Mouse (Mus musculus): ENCODE measurements around the gene Vars. TPM values are rescaled to one million over a fixed set of nuclear protein-coding genes. Genes with fewer than 3 reads are reported as not detected.
"Not testable (repeated sequence)": the region's sequence is repeated elsewhere in the genome, so short reads cannot be mapped to it uniquely, and the experiment has no call there.

Gene Vars
- polyA plus RNA-seq, 1 experiment from 2014 or later, result 114 TPM

DNA sequence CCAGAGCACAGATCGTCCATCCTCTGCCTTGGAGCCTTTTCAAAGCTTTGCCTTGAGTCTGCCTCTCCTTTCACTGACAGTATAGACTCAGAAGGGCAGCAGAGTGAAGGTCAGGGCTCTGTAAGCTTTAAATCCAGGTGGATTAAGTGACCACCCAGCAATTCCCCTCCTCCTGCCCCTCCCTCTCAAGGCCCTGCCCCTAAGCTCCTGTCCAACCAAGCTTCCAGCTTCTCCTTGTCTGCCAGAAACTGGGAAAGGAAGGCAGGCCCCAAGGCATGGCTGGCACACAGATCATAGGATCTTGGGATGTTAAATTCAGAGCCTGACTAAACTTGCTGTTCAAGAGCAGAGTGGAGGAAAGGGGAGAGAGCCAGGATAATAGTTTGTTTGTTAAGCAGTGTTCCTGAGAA is 36.1 kb upstream of the Vars start:
- H3K9me3 ChIP-seq (ENCODE audit: control insufficient read depth, low read length), result no peaks in the 10 kb centered on the region
- H3K4me1 ChIP-seq (ENCODE audit: control insufficient read depth, insufficient read depth, low read length), result peaks cover 3% of the 10 kb centered on the region; the same call in 1 of the 2 replicates
- no peak overlapping the region for H3K4me3 ChIP-seq (ENCODE audit: low read depth, low read length)
- WGBS, result 29% methylated on average over 1 of the region's 1 CpGs
- no peak overlapping the region for H3K27ac ChIP-seq (ENCODE audit: low read depth, low read length)
- no peaks in the 10 kb centered on the region for H3K36me3 ChIP-seq (ENCODE audit: control insufficient read depth, insufficient read depth, low read length)
- DNase-seq (ENCODE audit: low spot score) (no peak), ATAC-seq (ENCODE audit: insufficient read depth, low FRiP score, low TSS enrichment) (no peak)
- no peak overlapping the region for H3K4me2 ChIP-seq (ENCODE audit: low read depth)
- peaks cover 23% of the 10 kb centered on the region for H3K27me3 ChIP-seq (ENCODE audit: control insufficient read depth, insufficient read depth, low read length)
- H3K9ac ChIP-seq (ENCODE audit: low read length), result peak overlapping the region; percentile 22; the same call in 1 of the 2 replicates

DNA sequence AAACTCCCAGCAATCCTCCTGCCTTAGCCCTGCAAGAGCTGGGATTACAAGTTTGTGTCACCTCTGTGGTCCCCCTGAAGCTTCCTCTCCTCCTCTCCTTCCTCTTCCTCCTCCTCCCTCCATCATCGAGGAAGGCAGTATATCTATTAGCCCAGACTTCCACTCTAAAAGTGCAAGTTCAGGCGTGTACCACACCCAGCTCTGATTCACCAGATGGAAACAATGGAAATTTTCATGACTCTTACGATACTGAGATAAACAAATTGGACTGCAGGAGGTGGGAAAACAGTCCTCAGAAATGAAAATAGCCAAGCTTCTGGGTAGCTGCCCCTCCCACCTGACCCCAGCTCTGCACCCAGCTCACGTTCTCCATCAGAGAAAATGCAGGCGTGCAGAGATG is 35.2 kb upstream of the Vars start:
- no peak for ATAC-seq (ENCODE audit: insufficient read depth, low FRiP score, low TSS enrichment)
- H3K9me3 ChIP-seq (ENCODE audit: control insufficient read depth, low read length), result no peaks in the 10 kb centered on the region

DNA sequence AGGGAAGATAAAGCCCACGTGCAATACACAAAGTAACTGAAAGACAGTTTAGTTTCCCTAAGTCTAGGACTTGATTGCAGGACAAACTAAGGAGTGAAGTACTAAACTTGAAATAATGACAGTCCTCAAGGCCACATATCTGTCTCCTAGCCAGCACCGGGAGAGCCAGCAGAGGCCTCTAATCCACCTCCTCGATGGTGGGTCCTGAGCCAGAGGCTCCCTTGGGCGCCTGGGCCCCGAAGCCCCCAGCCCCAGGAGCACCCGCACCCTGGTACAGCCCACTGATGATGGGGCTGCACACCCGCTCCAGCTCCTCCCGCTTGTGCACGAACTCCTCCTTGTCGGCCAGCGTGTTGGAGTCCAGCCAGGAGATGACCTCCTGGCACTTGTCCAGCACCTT is 31.0 kb upstream of the Vars start, which contains the start of gene Gm20481:
Gene Gm20481 (plus strand): TSS at position 91 of the 400 bp plus-strand sequence.
- not testable (repeated sequence) for H3K4me1 ChIP-seq (ENCODE audit: control insufficient read depth, insufficient read depth, low read length); H3K36me3 ChIP-seq (ENCODE audit: control insufficient read depth, insufficient read depth, low read length); H3K9ac ChIP-seq (ENCODE audit: low read length); H3K27ac ChIP-seq (ENCODE audit: low read depth, low read length); ATAC-seq (ENCODE audit: insufficient read depth, low FRiP score, low TSS enrichment); DNase-seq (ENCODE audit: low spot score); H3K4me2 ChIP-seq (ENCODE audit: low read depth); H3K9me3 ChIP-seq (ENCODE audit: control insufficient read depth, low read length); H3K4me3 ChIP-seq (ENCODE audit: low read depth, low read length)
- H3K27me3 ChIP-seq (ENCODE audit: control insufficient read depth, insufficient read depth, low read length), result peaks cover 21% of the 10 kb centered on the region
- 67% methylated on average over 7 of the region's 11 CpGs for WGBS

More for the DNA sequence above, 35.2 kb upstream of the Vars start:
- no peak for DNase-seq (ENCODE audit: low spot score)
- Histone ChIP-seq H3K4me2 (ENCODE audit: low read depth) (no peak overlapping the region), H3K27me3 (ENCODE audit: control insufficient read depth, insufficient read depth, low read length) (peaks cover 21% of the 10 kb centered on the region), H3K4me1 (ENCODE audit: control insufficient read depth, insufficient read depth, low read length) (no peaks in the 10 kb centered on the region), H3K27ac (ENCODE audit: low read depth, low read length) (no peak overlapping the region), H3K36me3 (ENCODE audit: control insufficient read depth, insufficient read depth, low read length) (no peaks in the 10 kb centered on the region), H3K9ac (ENCODE audit: low read length) (no peak overlapping the region), H3K4me3 (ENCODE audit: low read depth, low read length) (no peak overlapping the region)
- WGBS, result 74% methylated on average over 5 of the region's 5 CpGs

DNA sequence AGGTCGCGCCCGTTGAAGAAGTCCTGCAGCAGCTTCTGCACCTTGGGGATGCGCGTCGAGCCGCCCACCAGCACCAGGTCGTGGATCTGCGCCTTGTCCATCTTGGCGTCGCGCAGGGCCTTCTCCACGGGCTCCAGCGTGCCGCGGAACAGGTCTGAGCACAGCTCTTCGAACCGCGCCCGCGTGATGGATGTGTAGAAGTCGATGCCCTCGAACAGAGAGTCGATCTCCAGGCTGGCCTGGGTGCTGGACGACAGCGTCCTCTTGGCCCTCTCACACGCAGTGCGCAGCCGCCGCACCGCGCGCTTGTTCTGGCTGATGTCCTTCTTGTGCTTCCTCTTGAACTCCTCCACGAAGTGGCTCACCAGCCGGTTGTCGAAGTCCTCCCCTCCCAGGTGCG is 29.9 kb upstream of the Vars start:
- WGBS, result 23% methylated on average over 7 of the region's 37 CpGs
- H3K9ac ChIP-seq (ENCODE audit: low read length), result not testable (repeated sequence)
- peaks cover 21% of the 10 kb centered on the region for H3K27me3 ChIP-seq (ENCODE audit: control insufficient read depth, insufficient read depth, low read length)

DNA sequence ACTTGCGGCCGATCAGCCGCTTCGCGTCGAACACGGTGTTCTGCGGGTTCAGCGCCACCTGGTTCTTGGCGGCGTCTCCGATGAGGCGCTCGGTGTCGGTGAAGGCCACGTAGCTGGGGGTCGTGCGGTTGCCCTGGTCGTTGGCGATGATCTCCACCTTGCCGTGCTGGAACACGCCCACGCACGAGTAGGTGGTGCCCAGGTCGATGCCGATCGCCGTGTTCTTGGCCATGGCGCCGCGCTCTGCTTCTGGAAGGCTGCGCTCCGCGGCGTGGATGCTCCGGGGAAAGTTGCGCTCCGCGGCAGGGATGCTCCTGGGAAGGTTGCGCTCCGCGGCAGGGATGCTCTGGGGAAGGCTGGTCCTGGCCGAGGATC is 29.1 kb upstream of the Vars start:
- H3K9ac ChIP-seq (ENCODE audit: low read length); DNase-seq (ENCODE audit: low spot score); H3K27ac ChIP-seq (ENCODE audit: low read depth, low read length); H3K9me3 ChIP-seq (ENCODE audit: control insufficient read depth, low read length); H3K4me1 ChIP-seq (ENCODE audit: control insufficient read depth, insufficient read depth, low read length); H3K36me3 ChIP-seq (ENCODE audit: control insufficient read depth, insufficient read depth, low read length): not testable (repeated sequence)
- H3K27me3 ChIP-seq (ENCODE audit: control insufficient read depth, insufficient read depth, low read length), result peaks cover 21% of the 10 kb centered on the region
- ATAC-seq (ENCODE audit: insufficient read depth, low FRiP score, low TSS enrichment), result peak; percentile 43; the same call in 1 of the 2 replicates
- H3K4me3 ChIP-seq (ENCODE audit: low read depth, low read length), result peak overlapping the region; percentile 25; the same call in 1 of the 2 replicates
- WGBS, result 0% methylated on average over 6 of the region's 43 CpGs
- H3K4me2 ChIP-seq (ENCODE audit: low read depth), result peak overlapping the region; percentile 69

More for the DNA sequence above, 29.9 kb upstream of the Vars start:
- not testable (repeated sequence) for ATAC-seq (ENCODE audit: insufficient read depth, low FRiP score, low TSS enrichment); H3K27ac ChIP-seq (ENCODE audit: low read depth, low read length); H3K36me3 ChIP-seq (ENCODE audit: control insufficient read depth, insufficient read depth, low read length); H3K9me3 ChIP-seq (ENCODE audit: control insufficient read depth, low read length); DNase-seq (ENCODE audit: low spot score); H3K4me2 ChIP-seq (ENCODE audit: low read depth); H3K4me3 ChIP-seq (ENCODE audit: low read depth, low read length); H3K4me1 ChIP-seq (ENCODE audit: control insufficient read depth, insufficient read depth, low read length)

DNA sequence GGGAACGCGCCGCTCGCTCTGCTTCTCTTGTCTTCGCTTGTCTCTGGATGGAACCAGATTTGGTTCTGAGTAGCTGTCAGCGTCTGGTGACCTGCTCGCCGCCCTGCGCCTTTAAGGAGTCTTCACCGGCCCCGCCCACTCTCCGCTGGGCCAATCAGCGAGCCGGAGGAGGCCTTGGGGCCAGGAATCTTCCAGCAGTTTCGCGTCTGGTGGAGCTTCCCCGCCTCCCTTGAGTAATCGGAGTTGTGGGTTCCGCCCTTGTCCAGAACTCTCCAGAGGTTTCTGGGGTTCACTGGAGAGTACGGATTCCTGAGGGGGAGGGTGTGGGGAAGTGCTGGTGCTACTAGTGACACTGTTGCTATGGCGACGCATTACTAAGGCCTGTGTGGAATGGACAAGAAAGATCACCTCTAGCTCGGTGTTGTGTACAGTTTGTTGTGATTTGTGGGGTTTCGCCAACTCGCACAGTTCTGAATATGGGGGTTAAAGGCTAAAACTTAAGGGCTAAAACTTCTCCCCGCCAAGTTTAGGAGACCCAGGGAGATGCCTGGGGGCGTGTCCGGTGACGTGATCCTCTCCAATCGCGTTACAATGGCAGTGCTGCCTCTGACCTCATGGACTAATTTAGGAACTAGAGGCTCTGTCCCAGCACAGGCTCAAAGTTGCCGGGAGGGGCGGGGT is 28.6 kb upstream of the Vars start, which contains the start of the genes Hspa1a and Hspa1l:
Gene Hspa1a (minus strand): TSS at position 88 of the 681 bp plus-strand sequence.
Gene Hspa1l (plus strand): TSS at position 635 of the 681 bp plus-strand sequence.
- Histone ChIP-seq H3K27me3 (ENCODE audit: control insufficient read depth, insufficient read depth, low read length) (peaks cover 21% of the 10 kb centered on the region), H3K4me2 (ENCODE audit: low read depth) (peak within 1 kb of the TSS; percentile 69), H3K9ac (ENCODE audit: low read length) (peak within 1 kb of the TSS; percentile 31; the same call in 1 of the 2 replicates), H3K4me3 (ENCODE audit: low read depth, low read length) (peak within 1 kb of the TSS; percentile 36)
- WGBS, result under 1% methylated on average over 28 of the region's 33 CpGs
- DNase-seq (ENCODE audit: low spot score), result peak; percentile 66
- not testable (repeated sequence) for H3K9me3 ChIP-seq (ENCODE audit: control insufficient read depth, low read length); H3K27ac ChIP-seq (ENCODE audit: low read depth, low read length); H3K36me3 ChIP-seq (ENCODE audit: control insufficient read depth, insufficient read depth, low read length); H3K4me1 ChIP-seq (ENCODE audit: control insufficient read depth, insufficient read depth, low read length)
- peak; percentile 90 for ATAC-seq (ENCODE audit: insufficient read depth, low FRiP score, low TSS enrichment)

DNA sequence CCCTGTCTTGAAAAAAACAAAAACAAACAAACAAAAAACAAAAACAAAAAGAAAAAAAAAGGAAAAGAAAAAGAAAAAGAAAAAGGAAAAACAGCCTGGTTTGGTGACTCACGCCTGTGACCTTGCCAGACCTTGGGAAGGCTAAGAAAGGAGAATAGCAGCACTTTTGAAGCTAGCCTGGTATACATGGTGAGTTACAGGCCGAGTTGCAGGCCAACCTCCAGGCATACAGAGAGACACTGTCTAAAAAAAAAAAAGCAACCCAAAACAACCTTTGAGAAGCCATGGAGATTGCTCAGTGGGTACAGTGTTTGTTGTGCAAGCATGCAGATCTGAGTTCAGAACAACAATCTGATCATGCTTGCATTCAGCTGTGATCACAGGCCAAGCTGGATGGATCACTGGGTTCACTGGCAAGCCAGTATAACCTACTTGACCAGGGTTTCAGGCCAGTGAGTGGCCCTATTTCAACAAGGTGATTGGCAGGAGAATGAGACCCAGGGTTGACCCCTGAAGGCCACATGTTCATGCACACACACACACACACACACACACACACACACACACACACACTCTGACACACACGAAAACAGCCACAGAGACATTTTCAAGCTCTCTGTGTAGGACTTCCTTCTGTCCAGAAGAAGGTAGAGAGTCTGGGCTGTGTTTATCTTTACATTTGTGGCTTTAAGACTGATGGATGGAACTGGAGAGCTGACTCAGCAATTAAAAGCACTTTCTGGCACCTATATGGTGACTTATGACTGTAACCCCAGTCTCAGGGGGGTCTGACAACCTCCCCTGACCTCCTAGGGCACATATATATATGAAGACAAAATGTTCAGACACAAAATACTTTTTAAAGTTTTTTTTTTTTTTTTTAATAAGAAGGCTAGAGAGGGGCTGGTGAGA is 24.9 kb upstream of the Vars start:
- no peak for DNase-seq (ENCODE audit: low spot score)
- no peaks in the 10 kb centered on the region for H3K27me3 ChIP-seq (ENCODE audit: control insufficient read depth, insufficient read depth, low read length)
- no peak overlapping the region for H3K4me2 ChIP-seq (ENCODE audit: low read depth)
- no peak overlapping the region for H3K27ac ChIP-seq (ENCODE audit: low read depth, low read length)
- no peak overlapping the region for H3K9ac ChIP-seq (ENCODE audit: low read length)
- no peak for ATAC-seq (ENCODE audit: insufficient read depth, low FRiP score, low TSS enrichment)
- no peak overlapping the region for H3K4me3 ChIP-seq (ENCODE audit: low read depth, low read length)
- no peaks in the 10 kb centered on the region for H3K36me3 ChIP-seq (ENCODE audit: control insufficient read depth, insufficient read depth, low read length)
- no peaks in the 10 kb centered on the region for H3K9me3 ChIP-seq (ENCODE audit: control insufficient read depth, low read length)
- peaks cover 1% of the 10 kb centered on the region for H3K4me1 ChIP-seq (ENCODE audit: control insufficient read depth, insufficient read depth, low read length)
- 81% methylated on average over 3 of the region's 3 CpGs for WGBS

DNA sequence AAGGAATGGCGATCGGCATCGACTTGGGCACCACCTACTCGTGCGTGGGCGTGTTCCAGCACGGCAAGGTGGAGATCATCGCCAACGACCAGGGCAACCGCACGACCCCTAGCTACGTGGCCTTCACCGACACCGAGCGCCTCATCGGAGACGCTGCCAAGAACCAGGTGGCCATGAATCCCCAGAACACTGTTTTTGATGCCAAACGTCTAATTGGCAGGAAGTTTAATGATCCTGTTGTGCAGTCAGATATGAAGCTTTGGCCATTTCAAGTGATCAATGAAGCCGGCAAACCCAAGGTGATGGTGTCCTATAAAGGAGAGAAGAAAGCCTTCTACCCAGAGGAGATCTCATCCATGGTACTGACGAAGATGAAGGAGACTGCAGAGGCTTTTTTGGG is 23.8 kb upstream of the Vars start:
- no peaks in the 10 kb centered on the region for H3K27me3 ChIP-seq (ENCODE audit: control insufficient read depth, insufficient read depth, low read length)
- no peak overlapping the region for H3K27ac ChIP-seq (ENCODE audit: low read depth, low read length)
- H3K9me3 ChIP-seq (ENCODE audit: control insufficient read depth, low read length), result no peaks in the 10 kb centered on the region
- no peak overlapping the region for H3K4me2 ChIP-seq (ENCODE audit: low read depth)
- no peak overlapping the region for H3K9ac ChIP-seq (ENCODE audit: low read length)
- H3K36me3 ChIP-seq (ENCODE audit: control insufficient read depth, insufficient read depth, low read length), result no peaks in the 10 kb centered on the region
- no peak overlapping the region for H3K4me3 ChIP-seq (ENCODE audit: low read depth, low read length)
- ATAC-seq (ENCODE audit: insufficient read depth, low FRiP score, low TSS enrichment), result no peak
- WGBS, result 94% methylated on average over 20 of the region's 20 CpGs
- DNase-seq (ENCODE audit: low spot score), result no peak
- H3K4me1 ChIP-seq (ENCODE audit: control insufficient read depth, insufficient read depth, low read length), result peaks cover 3% of the 10 kb centered on the region

All from neural tube, embryonic 11.5 days (tissue).